ENCODE assay signal across 27 mouse cellular contexts in the genomic region with DNA sequence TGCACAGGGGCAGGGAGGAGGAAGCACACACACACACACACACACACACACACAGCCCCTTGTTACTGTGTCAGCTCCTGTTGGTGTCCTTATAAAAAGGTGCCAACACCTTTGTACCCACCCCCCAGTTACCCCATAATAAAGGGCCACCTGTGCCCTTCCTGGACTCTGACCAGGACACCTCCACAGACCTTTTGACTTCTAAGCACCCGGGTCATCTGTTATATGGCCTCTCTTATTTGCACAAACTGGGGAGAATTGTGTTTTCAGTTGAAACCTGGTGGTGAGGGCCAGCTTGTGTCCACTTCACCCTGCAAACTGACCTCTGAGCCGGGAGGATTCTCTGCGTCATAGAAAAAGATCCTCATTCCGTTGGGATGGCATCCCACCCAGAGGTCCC. TPM values are rescaled to one million over a fixed set of nuclear protein-coding genes. Genes with fewer than 3 reads are reported as not detected.
"Had no signal": no experiment of that assay in that cellular context is flagged by ENCODE, and none has a peak within 500 bp of the region (broad histone marks: within the 10 kb centered on the region; RNA-seq: fewer than 3 reads in every experiment).

No protein-coding gene starts in this region.

- H3K4me3 ChIP-seq: kidney, embryonic 15.5 days; limb, embryonic 13.5 days; lung, embryonic 15.5 days; megakaryocyte, embryonic 14.5 days; midbrain, embryonic 10.5 days; midbrain, embryonic 13.5 days; myocyte had no signal

- H3K9ac ChIP-seq: kidney, embryonic 15.5 days; limb, embryonic 13.5 days; lung, embryonic 15.5 days; midbrain, embryonic 13.5 days had no signal

- H3K27me3 ChIP-seq: kidney, embryonic 15.5 days; limb, embryonic 13.5 days; lung, embryonic 15.5 days; megakaryocyte, embryonic 14.5 days; midbrain, embryonic 13.5 days had no signal

- ATAC-seq: hindbrain, embryonic 16.5 days; intestine, postnatal 0 days; midbrain, embryonic 13.5 days; midbrain, embryonic 16.5 days had no signal

- H3K4me1 ChIP-seq: lung, embryonic 15.5 days had no signal

- H3K4me2 ChIP-seq: kidney, embryonic 15.5 days; limb, embryonic 13.5 days; lung, embryonic 15.5 days; midbrain, embryonic 13.5 days had no signal

- H3K27ac ChIP-seq: kidney, embryonic 15.5 days; limb, embryonic 13.5 days; lung, embryonic 15.5 days; midbrain, embryonic 10.5 days; midbrain, embryonic 13.5 days had no signal

- H3K36me3 ChIP-seq: kidney, embryonic 15.5 days; limb, embryonic 13.5 days; lung, embryonic 15.5 days; midbrain, embryonic 10.5 days; midbrain, embryonic 13.5 days had no signal

- H3K9me3 ChIP-seq: kidney, embryonic 15.5 days; limb, embryonic 13.5 days; lung, embryonic 15.5 days; megakaryocyte, embryonic 14.5 days; midbrain, embryonic 10.5 days; midbrain, embryonic 13.5 days had no signal

- DNase-seq: kidney, adult 2 months; kidney, postnatal 10 days; kidney, postnatal 4 days; lung, adult 18-20 months; lung, postnatal 10 days; lung, postnatal 36 days; thymus, adult 18-20 months; thymus, postnatal 36 days had no signal

RNA-seq across cellular contexts. Expression of gene Pon1, which starts 22.3 kb away (rescaled TPM):
- total RNA-seq: layer of hippocampus, adult 18-20 months; left cerebral cortex, adult 18-20 months; left cerebral cortex, postnatal 36 days; monocyte, adult 5-6 weeks had no signal
- polyA plus RNA-seq: intestine, embryonic 14.5 days; intestine, postnatal 0 days; kidney, embryonic 15.5 days; limb, embryonic 13.5 days; lung, embryonic 15.5 days; midbrain, embryonic 10.5 days; myocyte; neural tube, embryonic 11.5 days; neural tube, embryonic 14.5 days; small intestine, adult 2 months; testis, adult 2 months had no signal
